Mouse (Mus musculus): Measurements from ENCODE around the gene Slf2.

- no peak for TF ChIP-seq EP300 (IDR thresholded peaks at IDR 0.05; ENCODE audit: low read depth)
- TF ChIP-seq CTCF (IDR thresholded peaks at IDR 0.05; ENCODE audit: low read depth): peak; percentile 36
Measured at GRCm38 (mm10) chr19:44930744-44931453, at the start of gene Slf2.
